Mouse (Mus musculus) intestine, embryonic 14.5 days (tissue): Measurements from ENCODE around the gene Hbq1b. TPM values are rescaled to one million over a fixed set of nuclear protein-coding genes. Genes with fewer than 3 reads are reported as not detected.

Source experiments
- polyA plus RNA-seq: library from polyadenylated mRNA; unstranded; fragments of >200 nt; fragmentation: Nextera tagmentation; extraction: Ambion mirVana; gene quantifications from 2 replicates; pipeline ENCODE4 v1.2.1, GENCODE M21; 2014

Hbq1b gene
- polyA plus RNA-seq, 1 experiment from 2014 or later, result 0.45 TPM

Other genes with a start within 250 kb of the Hbq1b start
- gene Il9r, start 86.7 kb upstream of the Hbq1b start, polyA plus RNA-seq, result not detected in 2 replicates
- 58.0 and 60.7 TPM in 2 replicates for gene Snrnp25, start 81.5 kb upstream of the Hbq1b start, polyA plus RNA-seq
- gene Rhbdf1, start 64.7 kb upstream of the Hbq1b start, polyA plus RNA-seq, result 45.6 and 57.9 TPM in 2 replicates
- gene Mpg, start 60.5 kb upstream of the Hbq1b start, polyA plus RNA-seq, result 36.2 and 39.3 TPM in 2 replicates
- 28.0 and 29.5 TPM in 2 replicates for gene Nprl3, start 19.3 kb upstream of the Hbq1b start, polyA plus RNA-seq
- gene Hba-x, start 10.6 kb upstream of the Hbq1b start, polyA plus RNA-seq, result 104 and 121 TPM in 2 replicates
- gene Hba-a1, start 3.5 kb upstream of the Hbq1b start, polyA plus RNA-seq, result 2,039 and 2,947 TPM in 2 replicates
- 5,179 and 7,428 TPM in 2 replicates for gene Hba-a2, start 9.5 kb downstream of the Hbq1b start, polyA plus RNA-seq
- gene Hbq1a, start 13.1 kb downstream of the Hbq1b start, polyA plus RNA-seq, result not detected in 2 replicates
- gene Sh3pxd2b, start 60.9 kb downstream of the Hbq1b start, polyA plus RNA-seq, result 20.0 and 23.1 TPM in 2 replicates
- 48.6 and 57.6 TPM in 2 replicates for gene Ubtd2, start 168.4 kb downstream of the Hbq1b start, polyA plus RNA-seq
- 0.30 and 0.58 TPM in 2 replicates for gene Efcab9, start 245.1 kb downstream of the Hbq1b start, polyA plus RNA-seq
- gene Stk10, start 246.3 kb downstream of the Hbq1b start, polyA plus RNA-seq, result 3.0 and 3.3 TPM in 2 replicates